Mouse (Mus musculus): ENCODE results near the gene Rgs3.
A peak's percentile ranks its signal among the peaks of the same experiment; 100 is the strongest.

Gene Rgs3

DNA sequence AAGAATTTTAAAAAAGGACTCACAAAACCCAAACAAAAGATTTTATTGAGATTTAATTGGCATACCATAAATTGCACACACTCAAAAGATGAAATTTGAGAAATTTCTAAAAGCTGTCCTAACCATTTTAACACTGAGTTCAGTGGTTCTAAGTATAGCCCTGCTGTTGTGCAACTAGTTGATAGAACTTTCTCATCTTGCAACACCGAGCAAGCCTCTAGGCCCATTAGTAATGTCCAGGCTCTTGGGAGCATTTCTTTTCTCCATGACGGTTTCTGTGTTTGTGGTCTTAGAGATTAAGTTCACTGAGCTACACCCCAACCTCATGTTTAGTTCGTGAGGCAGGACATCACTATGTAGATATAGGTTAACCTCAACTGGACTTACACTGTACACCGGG, 169.5 kb downstream of the Rgs3 start:
- no peak for DNase-seq

- DNase-seq: no peak
Measured at GRCm38 (mm10) chr4:62729941-62730340, 170.3 kb downstream of the Rgs3 start.

DNA sequence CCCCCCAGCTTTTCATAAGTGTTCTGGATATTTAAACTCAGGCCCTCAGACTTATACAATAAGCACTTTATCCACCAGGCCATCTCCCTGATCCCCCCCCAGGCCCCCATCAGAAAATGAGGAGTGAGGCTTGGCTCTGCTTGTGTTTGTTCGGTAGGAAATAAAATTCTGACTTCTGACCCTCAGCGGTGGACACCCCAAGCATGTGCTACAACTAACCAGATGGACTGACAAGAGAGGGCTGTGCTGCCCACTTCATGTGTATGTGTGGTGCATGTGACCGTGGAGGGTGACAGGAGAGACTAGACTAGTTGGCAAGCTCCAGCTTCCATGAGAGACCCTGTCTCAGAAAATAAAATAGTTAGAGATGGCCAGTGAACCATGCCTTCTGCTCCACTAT, 171.2 kb downstream of the Rgs3 start:
- DNase-seq: no peak

GRCm38 (mm10) chr4:62731531-62732063, 171.9 kb downstream of the Rgs3 start:
- DNase-seq: no peak

DNA sequence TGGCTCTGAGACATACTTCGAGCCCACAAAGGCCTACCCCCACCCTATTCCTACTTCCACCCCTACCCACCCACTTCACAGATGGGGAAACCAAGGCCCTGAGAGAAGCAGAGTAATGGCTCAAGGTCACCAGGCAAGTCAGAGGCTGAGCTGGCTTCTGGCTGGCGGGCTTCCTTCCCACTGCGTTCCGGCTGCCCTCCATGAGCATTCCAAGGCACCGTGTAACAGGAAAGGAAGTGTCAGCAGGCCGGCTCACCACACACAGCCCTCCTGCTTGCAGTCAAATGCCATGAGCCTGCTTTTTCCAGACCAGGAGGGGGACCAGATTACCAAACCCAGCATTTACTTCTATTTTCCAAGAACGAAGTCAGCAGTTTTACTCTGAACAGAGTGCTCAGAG, 172.4 kb downstream of the Rgs3 start:
- peak; percentile 39 to 71 for DNase-seq

DNA sequence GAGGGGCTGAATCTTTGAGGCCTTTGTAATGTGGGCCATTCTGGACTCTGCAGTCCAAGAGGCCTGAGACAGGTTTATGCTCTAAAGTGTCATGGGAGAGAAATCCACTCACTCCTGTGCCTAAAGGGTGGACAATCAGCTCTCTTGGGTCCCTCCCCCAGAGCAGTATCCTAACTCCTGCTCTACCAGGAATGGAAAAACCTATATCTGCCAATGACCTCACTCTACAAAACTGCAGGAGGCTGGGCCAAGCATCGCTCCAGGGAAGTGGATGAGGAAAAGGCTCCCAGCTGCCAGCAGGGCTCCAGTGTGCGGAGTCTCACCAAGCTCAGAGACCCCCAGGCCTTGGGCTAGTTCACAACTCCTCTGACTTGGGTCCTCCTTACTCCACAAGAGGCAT, 173.2 kb downstream of the Rgs3 start:
- DNase-seq: peak; percentile 72 to 85

GRCm38 (mm10) chr4:62733938-62734337, 174.3 kb downstream of the Rgs3 start:
- DNase-seq: no peak

DNA sequence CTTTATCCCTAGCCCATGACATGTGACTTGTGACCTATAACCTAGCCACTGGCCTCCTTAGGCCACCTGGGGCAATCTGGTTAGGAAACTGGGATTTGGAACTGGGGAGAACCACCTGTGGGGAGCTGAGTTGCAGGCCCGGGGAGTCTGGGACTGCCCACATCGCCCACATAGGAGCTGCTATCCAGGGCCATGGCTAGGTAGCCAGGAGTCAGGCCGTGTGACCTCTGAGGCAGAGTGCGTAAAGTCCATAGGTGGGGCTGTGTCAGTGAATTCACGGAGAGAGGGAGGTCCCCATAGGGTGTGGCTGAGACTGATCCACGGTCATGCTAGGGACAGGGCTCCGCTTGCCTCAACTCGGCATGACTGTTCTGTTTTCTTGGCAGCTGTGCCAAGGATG, 175.6 kb downstream of the Rgs3 start:
- DNase-seq: no peak

- DNase-seq: peak; percentile 39 to 46
Measured at GRCm38 (mm10) chr4:62735878-62736277, 176.2 kb downstream of the Rgs3 start.

- DNase-seq: peak; percentile 50 to 78
Measured at GRCm38 (mm10) chr4:62736421-62736820, 176.8 kb downstream of the Rgs3 start.

GRCm38 (mm10) chr4:62736904-62737303, 177.3 kb downstream of the Rgs3 start:
- DNase-seq: peak; percentile 29 to 56

GRCm38 (mm10) chr4:62737983-62738695, 178.5 kb downstream of the Rgs3 start:
- DNase-seq: peak; percentile 76 to 87

DNA sequence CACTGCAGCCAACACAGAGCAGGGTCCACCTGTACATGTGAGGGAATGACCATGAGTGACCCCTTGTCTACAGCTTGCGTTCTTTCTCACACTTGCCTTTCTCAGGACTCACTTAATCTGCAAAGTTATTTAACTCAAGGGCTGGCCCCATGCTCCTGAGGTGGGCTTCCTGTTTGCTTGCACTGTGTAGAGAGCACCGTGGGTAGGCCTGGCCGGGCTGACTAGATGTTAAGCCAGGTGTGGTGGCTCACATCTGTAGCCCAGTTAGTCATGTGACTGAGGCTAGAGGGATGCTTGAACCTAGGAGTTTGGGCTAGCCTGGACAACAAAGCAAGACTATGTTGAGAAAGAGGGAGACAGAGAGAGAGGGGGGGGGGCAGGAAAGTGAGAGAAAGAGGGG, 179.3 kb downstream of the Rgs3 start:
- DNase-seq: no peak

GRCm38 (mm10) chr4:62739591-62739990, 179.9 kb downstream of the Rgs3 start:
- DNase-seq: no peak

DNA sequence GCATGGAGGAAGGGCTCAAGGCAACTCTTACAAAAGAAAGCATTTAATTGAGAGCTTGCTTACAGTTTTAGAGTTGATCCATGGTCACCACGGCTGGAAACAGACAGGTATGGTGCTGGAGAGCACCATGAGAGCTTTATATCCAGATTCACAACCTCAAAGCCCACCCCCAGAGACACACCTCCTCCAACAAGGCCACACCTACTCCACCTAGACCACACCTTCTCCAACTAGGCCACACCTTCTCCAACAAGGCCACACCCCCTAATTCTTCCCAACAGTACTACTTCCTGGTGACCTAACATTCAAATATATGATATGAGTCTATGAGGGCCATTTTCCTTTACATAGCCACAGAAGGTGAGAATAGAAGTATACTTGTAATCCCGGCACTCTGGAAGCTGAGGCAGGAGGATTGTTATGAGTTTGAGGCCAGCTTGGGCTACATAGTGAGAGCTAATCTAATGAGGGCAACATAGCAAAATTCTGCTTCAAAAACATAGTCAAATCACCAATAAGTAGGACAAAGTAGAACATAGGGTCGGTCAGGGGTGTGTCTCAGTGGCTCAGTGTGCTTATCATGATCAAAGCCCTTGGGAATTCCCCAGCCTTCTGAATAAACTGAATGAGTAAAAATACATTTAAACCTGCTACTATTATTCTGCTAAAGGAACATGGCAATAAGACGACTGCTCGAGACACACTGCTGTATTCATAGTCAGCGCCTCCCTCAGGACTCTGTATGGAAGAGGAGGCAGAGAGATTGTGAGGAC, 180.8 kb downstream of the Rgs3 start:
- no peak for DNase-seq

DNA sequence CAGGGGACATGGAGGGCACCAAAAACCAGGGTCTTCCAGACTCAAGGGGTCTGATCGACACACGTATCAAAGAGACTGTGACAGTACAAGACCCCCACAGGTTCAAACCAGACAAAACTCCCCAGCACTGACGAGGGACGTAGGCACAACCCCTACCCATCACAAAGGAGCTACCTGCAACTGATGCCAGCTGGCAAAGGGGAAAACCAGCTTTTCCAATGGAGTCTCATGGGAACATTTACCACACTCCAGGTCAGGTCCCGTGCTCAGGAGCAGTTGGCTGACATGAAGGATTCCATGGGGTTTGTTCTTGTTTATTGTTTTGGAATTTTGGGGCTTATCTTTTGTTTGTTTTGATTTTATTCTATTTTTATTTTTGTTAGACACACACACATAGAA, 181.4 kb downstream of the Rgs3 start:
- no peak for DNase-seq

DNA sequence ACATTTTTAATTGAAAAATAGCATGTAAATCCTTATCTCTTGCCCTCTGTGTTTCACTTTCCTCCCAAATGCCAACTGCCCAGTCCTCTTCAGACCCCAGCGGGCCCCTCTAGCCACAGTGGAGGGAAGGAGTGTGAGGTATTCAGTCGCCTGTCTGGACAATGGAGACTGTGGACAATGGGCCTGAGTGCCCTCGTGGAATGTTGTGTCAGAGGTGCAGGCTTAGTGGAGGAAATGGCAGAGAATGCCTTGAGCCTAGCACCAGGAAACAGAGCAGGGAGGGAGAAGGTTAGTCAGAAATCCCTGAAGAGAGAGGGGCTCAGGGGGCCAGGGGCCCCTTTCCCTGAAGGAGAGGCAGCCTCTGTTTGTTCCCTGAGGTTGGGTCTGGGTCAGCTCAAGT, 182.0 kb downstream of the Rgs3 start:
- peak; percentile 30 to 39 for DNase-seq

GRCm38 (mm10) chr4:62742885-62743760, 183.5 kb downstream of the Rgs3 start:
- no peak for DNase-seq

DNA sequence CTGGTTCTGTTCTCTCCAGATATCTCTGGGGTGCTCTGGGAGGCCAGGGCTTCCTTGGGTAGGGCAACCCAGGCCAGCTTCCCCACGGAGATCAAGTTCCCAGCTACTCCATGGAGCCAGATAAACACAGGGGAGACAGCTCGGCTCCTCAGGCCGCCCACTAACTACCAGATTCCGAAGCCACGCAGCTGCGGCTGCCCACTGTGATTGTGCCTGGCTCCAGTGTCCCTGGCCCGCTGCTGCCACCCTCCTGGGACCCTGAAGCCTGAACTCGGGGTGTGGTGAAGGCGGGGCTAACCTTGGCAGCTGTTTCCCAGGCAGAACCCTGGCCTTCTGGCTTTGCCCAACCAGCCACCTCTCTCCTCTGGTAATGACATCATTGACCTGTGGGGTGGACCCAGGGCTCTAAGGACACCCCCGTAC, 184.9 kb downstream of the Rgs3 start:
- DNase-seq: no peak

DNA sequence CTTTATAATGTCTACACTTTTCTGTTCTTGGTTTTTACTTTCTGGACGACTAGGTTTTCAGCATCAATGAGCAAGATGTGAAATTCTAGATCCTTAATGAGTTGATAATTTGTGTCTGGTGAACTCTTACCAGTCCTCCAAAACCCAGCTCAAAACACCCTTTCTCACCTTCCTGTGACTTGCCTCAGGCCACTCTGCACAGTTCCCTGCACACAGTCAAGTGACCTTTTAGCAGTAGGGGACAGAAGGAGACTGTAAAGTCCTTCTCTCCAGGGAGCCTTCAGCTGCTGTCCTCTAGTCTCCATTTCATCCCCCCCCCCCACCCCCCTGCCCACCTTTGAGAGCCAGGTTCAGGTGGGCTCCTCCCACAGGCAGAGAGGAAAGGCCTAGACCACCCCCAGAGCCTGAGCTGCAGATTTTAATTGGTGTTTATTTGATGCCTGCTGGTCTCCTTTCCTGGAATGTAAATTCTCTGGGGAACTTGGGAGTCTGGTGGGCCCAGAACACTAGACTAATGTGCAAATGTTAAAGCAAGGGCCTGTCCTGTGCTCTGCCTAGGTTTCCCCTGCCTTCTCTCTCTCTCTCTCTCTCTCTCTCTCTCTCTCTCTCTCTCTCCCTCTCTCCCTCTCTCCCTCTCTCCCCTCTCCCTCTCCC, 185.5 kb downstream of the Rgs3 start:
- DNase-seq: no peak

Data from lung, postnatal 4 days (tissue).